Mouse (Mus musculus): ENCODE results near the gene Tada3.

Gene Tada3

GRCm38 (mm10) chr6:113377496-113378385 is at the start of gene Tada3, which contains the start of gene Arpc4:
Gene Tada3 (minus strand): TSS chr6:113377883.
Gene Arpc4 (plus strand): TSS chr6:113378115.
- peak; percentile 85 for DNase-seq (ENCODE audit: low spot score)

- no peak for DNase-seq (ENCODE audit: low spot score)
Observed at GRCm38 (mm10) chr6:113427397-113427796, 49.7 kb upstream of the Tada3 start.

DNA sequence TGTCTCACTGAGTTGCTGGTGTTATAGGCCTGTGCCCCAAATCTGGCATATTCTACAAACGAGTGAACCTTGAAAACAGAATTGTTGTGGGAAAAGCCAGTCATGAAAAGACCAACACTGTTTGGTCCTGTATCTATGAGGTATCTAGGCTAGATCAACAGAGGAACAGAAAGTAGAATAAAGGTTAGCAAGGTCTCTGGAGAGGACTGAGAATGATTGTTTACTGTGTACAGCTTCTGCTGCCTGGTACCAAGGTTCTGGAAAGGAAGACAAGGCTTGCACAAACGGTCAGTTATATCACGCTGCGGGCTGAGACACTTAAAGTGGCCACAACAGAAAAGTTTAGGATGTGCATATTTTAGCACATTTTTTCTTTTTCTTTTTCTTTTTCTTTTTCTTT is 49.0 kb upstream of the Tada3 start:
- DNase-seq (ENCODE audit: low spot score) = no peak

GRCm38 (mm10) chr6:113424187-113424586 is 46.5 kb upstream of the Tada3 start:
- no peak for DNase-seq (ENCODE audit: low spot score)

GRCm38 (mm10) chr6:113423000-113423399 is 45.3 kb upstream of the Tada3 start:
- DNase-seq (ENCODE audit: low spot score) = no peak

DNA sequence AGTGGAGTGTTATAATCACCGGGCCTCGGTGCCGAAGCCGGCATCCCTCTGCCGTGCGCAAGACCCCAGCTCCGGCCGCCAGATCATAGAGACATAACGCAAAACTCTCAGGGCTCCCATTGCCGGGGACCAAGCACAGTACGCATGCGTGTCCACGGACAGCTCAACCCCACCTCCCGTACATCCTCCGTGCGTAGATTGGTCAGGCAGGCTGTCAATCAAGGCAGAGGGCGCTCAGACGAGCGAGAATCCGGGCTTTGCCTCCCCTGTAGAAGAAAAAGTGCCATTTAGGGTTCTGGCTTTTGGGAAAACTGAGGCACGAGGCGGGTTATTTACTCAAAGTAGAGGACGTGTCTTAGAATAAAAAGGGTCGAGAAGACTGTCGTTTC is 41.5 kb upstream of the Tada3 start, which contains the start of gene Rpusd3:
Rpusd3 (minus strand) TSS at position 142 of the 389 bp plus-strand sequence.
- DNase-seq (ENCODE audit: low spot score) = peak; percentile 91

- DNase-seq (ENCODE audit: low spot score) = no peak
Observed at GRCm38 (mm10) chr6:113418441-113419198, 40.9 kb upstream of the Tada3 start.

DNA sequence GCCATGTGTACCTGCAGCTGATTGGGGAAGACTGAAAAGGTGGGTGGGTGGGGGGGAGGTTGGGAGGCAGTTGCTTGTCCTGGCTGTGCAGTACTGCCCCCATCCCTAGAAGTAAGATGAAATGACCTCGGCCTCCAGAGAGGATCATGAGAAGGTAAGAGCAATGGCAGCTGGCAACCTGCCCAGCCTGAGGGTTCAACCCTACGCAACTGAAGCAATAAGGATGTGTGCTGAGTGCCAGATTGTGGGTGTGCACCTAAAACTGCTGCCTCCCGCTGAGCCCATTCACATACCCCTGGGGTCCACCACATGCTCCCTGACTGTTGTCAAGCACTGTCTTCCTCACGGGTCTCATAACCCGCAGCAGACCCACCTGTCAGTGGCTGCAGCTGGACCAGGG is 38.7 kb upstream of the Tada3 start:
- no peak for DNase-seq (ENCODE audit: low spot score)

- no peak for DNase-seq (ENCODE audit: low spot score)
Observed at GRCm38 (mm10) chr6:113410001-113410400, 32.3 kb upstream of the Tada3 start.

DNA sequence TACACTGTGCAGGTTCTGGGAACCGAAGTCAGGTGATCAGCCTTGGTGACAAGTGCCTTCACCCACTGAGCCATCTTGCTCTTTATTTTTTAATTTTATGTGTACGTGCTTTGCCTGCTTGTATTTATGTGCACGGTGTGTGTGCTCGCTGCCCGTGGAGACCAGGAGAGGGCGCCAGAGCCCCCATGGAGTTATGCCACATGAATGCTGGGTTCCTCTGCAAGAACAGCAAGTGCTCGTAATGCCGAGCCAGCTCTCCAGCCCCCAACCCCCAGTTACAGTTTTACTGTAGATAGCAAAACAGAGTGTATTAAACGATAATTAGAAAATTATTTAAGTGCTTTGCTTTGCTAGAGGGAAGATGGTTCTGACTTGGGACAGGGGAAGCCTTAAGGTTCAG is 29.0 kb upstream of the Tada3 start:
- no peak for DNase-seq (ENCODE audit: low spot score)

- DNase-seq (ENCODE audit: low spot score) = no peak
Observed at GRCm38 (mm10) chr6:113405483-113405882, 27.8 kb upstream of the Tada3 start.

DNA sequence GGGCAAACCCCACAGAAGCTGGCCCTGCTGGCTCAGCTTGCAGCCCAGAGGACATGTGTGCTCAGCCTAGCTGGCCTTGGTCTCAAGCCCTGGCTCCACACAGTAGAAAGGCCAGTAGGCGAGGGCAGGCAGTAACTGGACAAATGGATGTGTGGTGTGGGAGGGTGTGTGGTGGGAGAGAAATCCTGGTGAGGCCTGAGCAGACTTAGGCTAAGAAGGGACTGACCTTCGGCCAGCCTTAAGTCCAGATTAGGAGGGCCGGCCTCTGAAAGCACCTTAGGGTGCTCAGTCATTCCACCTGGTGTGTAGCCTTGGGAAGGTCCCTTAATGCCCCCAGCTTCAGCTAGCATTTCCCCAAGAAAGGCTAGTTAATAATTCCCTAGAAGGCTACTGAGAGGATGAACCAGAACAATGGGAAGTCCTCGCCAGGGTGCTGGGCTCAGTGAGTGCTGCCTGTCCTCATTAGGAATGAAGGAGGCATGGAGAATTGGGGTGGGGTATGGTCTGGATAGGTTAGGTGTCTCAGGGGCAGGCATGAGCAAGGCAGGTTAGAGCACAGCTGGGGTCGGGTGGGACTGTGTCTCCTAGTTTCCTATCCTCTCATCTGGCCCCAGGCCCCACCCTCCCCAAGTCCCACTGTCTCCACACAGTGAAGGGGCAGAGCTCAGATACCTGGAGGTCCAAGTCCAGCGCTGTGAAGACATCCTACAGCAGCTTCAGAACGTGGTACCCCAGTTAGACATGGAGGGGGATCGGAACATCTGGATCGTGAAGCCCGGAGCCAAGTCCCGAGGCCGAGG is 27.2 kb upstream of the Tada3 start:
- DNase-seq (ENCODE audit: low spot score) = no peak

DNA sequence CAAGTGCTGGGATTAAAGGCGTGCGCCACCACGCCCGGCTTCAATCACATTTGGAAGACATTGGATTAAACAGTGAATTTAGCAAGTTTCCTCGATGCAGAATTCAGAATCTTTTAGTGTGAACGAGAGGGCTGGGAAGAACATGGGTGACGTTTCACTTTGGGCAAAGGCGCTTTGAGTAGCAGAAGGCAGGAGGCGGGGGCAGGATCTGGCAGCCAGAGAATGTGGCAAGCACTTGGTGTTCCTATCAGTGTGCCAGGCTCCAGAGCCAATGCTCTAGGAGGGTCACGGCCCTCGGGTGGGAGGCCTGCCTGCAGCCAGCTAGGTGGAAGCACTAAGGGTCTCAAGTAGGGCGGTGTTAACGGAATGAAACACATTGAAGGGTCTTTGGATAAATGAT is 24.4 kb upstream of the Tada3 start:
- DNase-seq (ENCODE audit: low spot score) = no peak

DNA sequence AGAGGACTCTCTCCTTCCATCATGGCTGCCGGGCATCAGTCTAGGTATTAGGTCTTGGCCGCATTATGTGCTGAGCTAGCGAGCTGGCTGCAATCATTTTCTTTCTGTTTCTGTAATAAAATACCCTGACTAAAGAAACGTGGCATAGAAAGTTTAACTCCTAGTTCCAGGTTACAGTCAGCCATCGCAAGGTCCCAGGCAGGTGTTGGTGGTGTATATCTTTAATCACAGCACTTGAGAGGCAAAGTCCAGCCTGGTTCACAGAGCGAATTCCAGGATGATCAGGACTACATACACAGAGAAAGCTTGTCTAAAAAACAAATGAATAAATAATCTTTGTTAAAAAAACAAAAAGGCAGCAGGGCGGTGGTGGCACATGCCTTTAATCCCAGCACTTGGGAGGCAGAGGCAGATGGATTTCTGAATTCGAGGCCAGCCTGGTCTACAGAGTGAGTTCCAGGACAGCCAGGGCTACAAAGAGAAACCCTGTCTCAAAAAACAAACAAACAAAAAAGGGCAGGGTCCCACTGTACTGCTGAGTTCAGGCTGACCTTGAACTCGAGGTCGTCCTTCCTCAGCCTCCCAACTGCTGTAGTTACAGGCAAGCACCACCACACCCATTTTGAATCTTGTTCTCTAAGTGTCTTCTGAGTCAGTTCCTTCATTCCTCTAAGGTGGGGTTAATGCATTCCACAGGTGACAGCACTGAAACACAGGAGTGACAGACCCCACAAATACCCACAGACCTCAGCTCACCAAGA is 18.8 kb upstream of the Tada3 start:
- DNase-seq (ENCODE audit: low spot score) = no peak

GRCm38 (mm10) chr6:113395501-113395900 is 17.8 kb upstream of the Tada3 start:
- DNase-seq (ENCODE audit: low spot score) = no peak

- DNase-seq (ENCODE audit: low spot score) = no peak
Observed at GRCm38 (mm10) chr6:113394811-113395210, 17.1 kb upstream of the Tada3 start.

DNA sequence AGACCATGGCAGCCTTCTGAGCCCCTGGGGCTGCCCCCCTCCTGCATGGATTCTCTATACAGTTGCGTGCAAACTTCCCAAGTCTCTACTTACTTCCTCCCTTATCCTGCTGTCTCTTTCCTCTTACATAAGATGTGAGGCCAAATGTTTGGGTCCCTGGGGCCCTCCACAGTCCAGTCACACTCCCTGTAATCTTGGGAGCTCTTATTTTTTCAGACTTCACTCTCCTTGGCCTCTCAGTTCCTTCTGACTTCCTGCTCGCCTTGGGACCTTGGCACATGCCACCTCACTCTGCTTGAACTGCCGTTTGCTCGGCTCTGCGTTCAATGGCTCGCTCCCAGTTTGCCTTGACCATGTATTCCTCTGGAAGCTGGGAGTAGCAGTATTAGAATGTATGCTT is 16.3 kb upstream of the Tada3 start:
- DNase-seq (ENCODE audit: low spot score) = no peak

DNA sequence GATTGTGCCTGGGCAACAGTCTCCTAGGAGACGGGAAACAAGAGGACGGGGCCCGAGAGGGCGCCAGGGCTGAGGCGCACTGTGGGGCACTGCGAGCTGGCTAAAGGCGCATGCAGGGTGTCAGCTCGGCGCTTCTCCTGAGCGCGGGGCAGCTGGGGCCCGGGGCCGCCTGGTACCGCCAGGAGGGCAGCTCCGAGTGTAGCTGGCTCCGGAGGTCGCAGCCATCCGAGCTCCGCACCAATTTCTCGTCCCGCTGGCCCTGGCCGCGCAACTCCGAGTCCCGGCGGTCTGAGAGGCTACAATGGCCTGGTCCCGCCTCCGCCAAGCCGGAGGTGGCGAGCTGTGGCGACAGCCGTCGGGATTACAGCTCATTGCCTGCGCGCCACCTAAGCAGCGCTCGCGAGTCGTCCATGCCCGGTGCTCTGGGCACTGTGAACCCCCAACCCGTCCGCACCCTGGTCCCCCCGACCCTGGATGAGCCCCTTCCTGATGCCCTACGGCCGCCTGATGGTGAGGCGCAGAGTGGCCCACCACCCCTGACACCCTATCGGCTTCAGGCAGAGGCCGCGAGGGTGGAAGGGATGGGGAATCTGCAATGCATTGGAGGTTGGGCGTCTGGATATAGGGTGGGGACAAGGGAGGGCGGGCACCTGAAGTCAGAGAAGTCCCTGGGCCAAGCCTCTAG is 14.8 kb upstream of the Tada3 start:
- no peak for DNase-seq (ENCODE audit: low spot score)

GRCm38 (mm10) chr6:113392015-113392386 is 14.3 kb upstream of the Tada3 start:
- DNase-seq (ENCODE audit: low spot score) = no peak

GRCm38 (mm10) chr6:113390715-113391114 is 13.0 kb upstream of the Tada3 start:
- no peak for DNase-seq (ENCODE audit: low spot score)

DNA sequence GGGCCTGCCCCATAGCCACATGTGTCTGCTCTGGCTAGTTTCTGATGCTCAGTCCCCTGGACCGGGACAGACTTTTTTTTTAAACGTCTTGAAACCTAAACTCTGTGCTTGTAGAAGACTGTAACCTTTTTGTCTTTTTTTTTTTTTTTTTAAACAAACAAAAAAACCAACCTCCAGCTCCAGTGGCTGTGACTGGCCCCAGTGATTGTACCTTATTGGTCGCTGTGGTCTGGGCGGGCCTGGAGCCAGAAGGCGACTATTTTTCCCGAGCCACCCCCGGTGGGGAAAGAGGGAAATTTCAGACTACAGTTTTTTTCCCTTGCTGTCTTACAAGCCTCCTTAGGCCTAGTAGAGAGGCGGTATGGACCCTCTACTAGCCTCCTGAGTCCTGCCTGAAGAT is 11.3 kb upstream of the Tada3 start, which contains the start of gene Ttll3:
Ttll3 (plus strand) TSS at position 301 of the 400 bp plus-strand sequence.
- DNase-seq (ENCODE audit: low spot score) = no peak
